Mouse (Mus musculus): ENCODE measurements around the gene Hdac11. TPM values are rescaled to one million over a fixed set of nuclear protein-coding genes. Genes with fewer than 3 reads are reported as not detected.
A peak's percentile ranks its signal among the peaks of the same experiment; 100 is the strongest.

The Hdac11 gene
- polyA plus RNA-seq (2015; fragmentation: Nextera tagmentation; extraction: Ambion mirVana), result 15.3 and 21.0 TPM in 2 replicates

- WGBS, result under 1% methylated on average over 38 of the region's 42 CpGs
- Histone ChIP-seq H3K27me3 (no peaks in the 10 kb centered on the region), H3K9ac (peak within 1 kb of the TSS; percentile 74), H3K36me3 (ENCODE audit: poor library complexity, severe bottlenecking) (no peaks in the 10 kb centered on the region), H3K9me3 (replicated peaks) (no peaks in the 10 kb centered on the region), H3K4me1 (peaks cover 91% of the 10 kb centered on the region), H3K4me2 (peak within 1 kb of the TSS; percentile 79), H3K27ac (peak within 1 kb of the TSS; percentile 74), H3K4me3 (peak within 1 kb of the TSS; percentile 70)
- peak; percentile 91 for ATAC-seq
These were observed at the start of gene Hdac11 for GRCm38 (mm10) chr6:91156554-91157236. Gene Hdac11, plus strand, starts transcription at chr6:91156665.

GRCm38 (mm10) chr6:91108301-91108916 is 48.1 kb upstream of the Hdac11 start:
- WGBS, result 89% methylated on average over 3 of the region's 3 CpGs
- no peak overlapping the region for H3K4me2 ChIP-seq
- no peak overlapping the region for H3K4me3 ChIP-seq
- peaks cover 6% of the 10 kb centered on the region; the same call in 1 of the 2 replicates for H3K36me3 ChIP-seq (ENCODE audit: poor library complexity, severe bottlenecking)
- no peak for ATAC-seq
- H3K9ac ChIP-seq, result no peak overlapping the region
- no peak overlapping the region for H3K27ac ChIP-seq
- no peaks in the 10 kb centered on the region for H3K27me3 ChIP-seq
- no peaks in the 10 kb centered on the region for H3K9me3 ChIP-seq (replicated peaks)
- H3K4me1 ChIP-seq, result peaks cover 13% of the 10 kb centered on the region

GRCm38 (mm10) chr6:91108917-91109450 is 47.5 kb upstream of the Hdac11 start:
- no peak overlapping the region for H3K4me2 ChIP-seq
- no peak overlapping the region for H3K4me3 ChIP-seq
- H3K27ac ChIP-seq, result no peak overlapping the region
- H3K36me3 ChIP-seq (ENCODE audit: poor library complexity, severe bottlenecking), result peaks cover 6% of the 10 kb centered on the region; the same call in 1 of the 2 replicates
- H3K9ac ChIP-seq, result no peak overlapping the region
- H3K9me3 ChIP-seq (replicated peaks), result no peaks in the 10 kb centered on the region
- peaks cover 13% of the 10 kb centered on the region for H3K4me1 ChIP-seq
- no peak for ATAC-seq
- H3K27me3 ChIP-seq, result no peaks in the 10 kb centered on the region
- WGBS, result 94% methylated on average over 2 of the region's 2 CpGs

GRCm38 (mm10) chr6:91109489-91109888 is 47.0 kb upstream of the Hdac11 start:
- no peak for ATAC-seq
- peaks cover 14% of the 10 kb centered on the region for H3K4me1 ChIP-seq
- H3K9ac ChIP-seq, result no peak overlapping the region
- no peak overlapping the region for H3K4me3 ChIP-seq
- no peaks in the 10 kb centered on the region for H3K9me3 ChIP-seq (replicated peaks)
- no peak overlapping the region for H3K27ac ChIP-seq
- H3K36me3 ChIP-seq (ENCODE audit: poor library complexity, severe bottlenecking), result peaks cover 6% of the 10 kb centered on the region; the same call in 1 of the 2 replicates
- no peaks in the 10 kb centered on the region for H3K27me3 ChIP-seq
- H3K4me2 ChIP-seq, result no peak overlapping the region

GRCm38 (mm10) chr6:91110323-91111020 is 46.0 kb upstream of the Hdac11 start:
- no peak for ATAC-seq
- H3K36me3 ChIP-seq (ENCODE audit: poor library complexity, severe bottlenecking), result peaks cover 6% of the 10 kb centered on the region; the same call in 1 of the 2 replicates
- no peaks in the 10 kb centered on the region for H3K27me3 ChIP-seq
- 86% methylated on average over 13 of the region's 13 CpGs for WGBS
- no peak overlapping the region for H3K4me2 ChIP-seq
- no peaks in the 10 kb centered on the region for H3K9me3 ChIP-seq (replicated peaks)
- no peak overlapping the region for H3K27ac ChIP-seq
- H3K4me3 ChIP-seq, result no peak overlapping the region
- no peak overlapping the region for H3K9ac ChIP-seq
- H3K4me1 ChIP-seq, result peaks cover 19% of the 10 kb centered on the region

GRCm38 (mm10) chr6:91111141-91111953 is 45.1 kb upstream of the Hdac11 start:
- H3K9ac ChIP-seq, result no peak overlapping the region
- no peak overlapping the region for H3K4me3 ChIP-seq
- no peak overlapping the region for H3K27ac ChIP-seq
- no peak for ATAC-seq
- peaks cover 28% of the 10 kb centered on the region for H3K4me1 ChIP-seq
- H3K36me3 ChIP-seq (ENCODE audit: poor library complexity, severe bottlenecking), result no peaks in the 10 kb centered on the region
- H3K27me3 ChIP-seq, result no peaks in the 10 kb centered on the region
- no peak overlapping the region for H3K4me2 ChIP-seq
- 95% methylated on average over 10 of the region's 10 CpGs for WGBS
- no peaks in the 10 kb centered on the region for H3K9me3 ChIP-seq (replicated peaks)

- Histone ChIP-seq H3K36me3 (ENCODE audit: poor library complexity, severe bottlenecking) (no peaks in the 10 kb centered on the region), H3K4me3 (no peak overlapping the region), H3K9me3 (replicated peaks) (no peaks in the 10 kb centered on the region), H3K4me1 (peaks cover 28% of the 10 kb centered on the region), H3K9ac (no peak overlapping the region), H3K27ac (no peak overlapping the region), H3K27me3 (no peaks in the 10 kb centered on the region), H3K4me2 (no peak overlapping the region)
- no peak for ATAC-seq
- 91% methylated on average over 3 of the region's 3 CpGs for WGBS
These were observed 44.6 kb upstream of the Hdac11 start for GRCm38 (mm10) chr6:91111954-91112252.

- no peaks in the 10 kb centered on the region for H3K27me3 ChIP-seq
- ATAC-seq, result no peak
- no peak overlapping the region for H3K27ac ChIP-seq
- WGBS, result 60% methylated on average over 2 of the region's 2 CpGs
- peak overlapping the region; percentile 86 for H3K4me2 ChIP-seq
- peaks cover 30% of the 10 kb centered on the region for H3K4me1 ChIP-seq
- H3K4me3 ChIP-seq, result no peak overlapping the region
- H3K9me3 ChIP-seq (replicated peaks), result no peaks in the 10 kb centered on the region
- no peaks in the 10 kb centered on the region for H3K36me3 ChIP-seq (ENCODE audit: poor library complexity, severe bottlenecking)
- no peak overlapping the region for H3K9ac ChIP-seq
These were observed 41.7 kb upstream of the Hdac11 start for GRCm38 (mm10) chr6:91114716-91115115.

GRCm38 (mm10) chr6:91115158-91115557 is 41.3 kb upstream of the Hdac11 start:
- Histone ChIP-seq H3K36me3 (ENCODE audit: poor library complexity, severe bottlenecking) (no peaks in the 10 kb centered on the region), H3K4me2 (peak overlapping the region; percentile 86), H3K27me3 (no peaks in the 10 kb centered on the region), H3K4me3 (peak overlapping the region; percentile 76), H3K9ac (peak overlapping the region; percentile 89; the same call in 1 of the 2 replicates), H3K9me3 (replicated peaks) (no peaks in the 10 kb centered on the region), H3K27ac (no peak overlapping the region; the same call in 1 of the 2 replicates), H3K4me1 (peaks cover 30% of the 10 kb centered on the region)
- no peak for ATAC-seq
- 33% methylated on average over 1 of the region's 1 CpGs for WGBS

- no peaks in the 10 kb centered on the region for H3K27me3 ChIP-seq
- no peaks in the 10 kb centered on the region for H3K36me3 ChIP-seq (ENCODE audit: poor library complexity, severe bottlenecking)
- H3K9ac ChIP-seq, result peak overlapping the region; percentile 89
- no peak for ATAC-seq
- H3K9me3 ChIP-seq (replicated peaks), result no peaks in the 10 kb centered on the region
- H3K4me2 ChIP-seq, result peak overlapping the region; percentile 86
- 9% methylated on average over 4 of the region's 4 CpGs for WGBS
- H3K4me3 ChIP-seq, result peak overlapping the region; percentile 76
- H3K27ac ChIP-seq, result peak overlapping the region; percentile 87
- H3K4me1 ChIP-seq, result peaks cover 30% of the 10 kb centered on the region
These were observed 40.6 kb upstream of the Hdac11 start for GRCm38 (mm10) chr6:91115863-91116243.

- no peaks in the 10 kb centered on the region for H3K9me3 ChIP-seq (replicated peaks)
- H3K27me3 ChIP-seq, result no peaks in the 10 kb centered on the region
- peak; percentile 96 for ATAC-seq
- WGBS, result under 1% methylated on average over 61 of the region's 93 CpGs
- peaks cover 30% of the 10 kb centered on the region for H3K4me1 ChIP-seq
- no peaks in the 10 kb centered on the region for H3K36me3 ChIP-seq (ENCODE audit: poor library complexity, severe bottlenecking)
- peak within 1 kb of the TSS; percentile 87 for H3K27ac ChIP-seq
- peak within 1 kb of the TSS; percentile 86 for H3K4me2 ChIP-seq
- H3K4me3 ChIP-seq, result peak within 1 kb of the TSS; percentile 76
- peak within 1 kb of the TSS; percentile 89 for H3K9ac ChIP-seq
These were observed 40.0 kb upstream of the Hdac11 start, which contains the start of gene Nup210 for GRCm38 (mm10) chr6:91116244-91117145. Gene Nup210, minus strand, starts transcription at chr6:91116829.
